Mouse (Mus musculus) spleen, adult 2 months (tissue): ENCODE results near the gene Casr.

Experiments
- CTCF ChIP-seq: fragments of 200-500 bp; IDR thresholded peaks from 2 replicates; pipeline ENCODE4 v1.5.1; 2011; ENCODE audit warnings: mild to moderate bottlenecking, inconsistent platforms; ENCODE audit not compliant: insufficient read depth, insufficient read length, insufficient replicate concordance; ENCODE audit errors: extremely low read depth
- POLR2A ChIP-seq: fragments of 200-500 bp; IDR thresholded peaks from 2 replicates; pipeline ENCODE4 v1.6.1; 2011; ENCODE audit warnings: low read depth, low read length, inconsistent platforms

DNA sequence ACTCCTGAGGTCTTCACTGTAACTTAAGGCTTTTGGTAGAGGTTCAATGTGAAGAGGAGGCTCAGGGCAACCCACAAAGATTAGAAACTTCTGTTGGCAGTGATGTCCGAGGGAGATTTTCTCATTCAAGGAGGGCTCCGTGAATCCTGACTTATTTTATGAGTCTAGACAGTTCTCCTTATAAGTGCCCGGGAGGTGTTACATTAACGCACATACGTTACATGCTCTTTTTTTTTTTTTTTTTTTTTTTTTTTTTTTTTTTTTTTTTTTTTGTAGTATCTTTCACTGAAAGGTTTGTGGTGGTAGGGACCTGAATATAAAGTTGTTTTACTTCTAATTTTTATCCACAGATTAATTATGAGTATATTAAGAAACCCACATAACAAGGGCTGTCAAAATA lies 54.6 kb downstream of the Casr start:
- TF ChIP-seq CTCF (no peak), POLR2A (no peak)
